Mouse (Mus musculus) kidney, adult 8-10 months (tissue): ENCODE measurements around the gene Crabp1.

Experiments used
- DNase-seq, 2 experiments: peaks; one replicate each; pipeline ENCODE4 v3.0.0; 2022

The Crabp1 gene

DNA sequence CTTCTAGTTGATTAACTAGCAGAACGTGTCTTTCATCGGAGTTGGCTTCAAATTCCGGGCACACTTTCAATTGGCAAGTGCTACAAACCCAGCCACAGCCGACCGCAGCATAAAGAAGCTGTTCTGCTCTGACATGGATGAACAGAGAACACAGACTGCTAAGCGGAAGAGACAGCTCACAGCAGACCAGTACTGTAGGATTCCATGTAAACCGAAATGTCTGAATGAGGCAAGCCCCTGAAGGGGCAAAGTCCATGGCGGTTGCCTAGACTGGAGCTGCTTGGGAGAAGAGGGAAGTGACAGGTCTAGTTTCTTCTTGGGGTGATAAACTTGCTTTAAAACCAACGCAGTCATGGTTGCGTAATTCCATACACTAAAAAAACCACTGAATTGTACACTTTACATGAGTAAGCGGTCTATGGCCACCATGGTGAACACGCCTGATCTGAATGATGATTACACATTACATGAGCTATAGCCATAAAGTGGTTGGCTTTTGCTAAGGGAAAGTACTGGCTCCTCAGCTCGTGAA lies 12.0 kb downstream of the Crabp1 start:
- DNase-seq: no peak

- no peak for DNase-seq
Observed at GRCm38 (mm10) chr9:54779280-54779679, 14.7 kb downstream of the Crabp1 start.

- DNase-seq: no peak
Observed at GRCm38 (mm10) chr9:54782504-54782903, 18.0 kb downstream of the Crabp1 start.

DNA sequence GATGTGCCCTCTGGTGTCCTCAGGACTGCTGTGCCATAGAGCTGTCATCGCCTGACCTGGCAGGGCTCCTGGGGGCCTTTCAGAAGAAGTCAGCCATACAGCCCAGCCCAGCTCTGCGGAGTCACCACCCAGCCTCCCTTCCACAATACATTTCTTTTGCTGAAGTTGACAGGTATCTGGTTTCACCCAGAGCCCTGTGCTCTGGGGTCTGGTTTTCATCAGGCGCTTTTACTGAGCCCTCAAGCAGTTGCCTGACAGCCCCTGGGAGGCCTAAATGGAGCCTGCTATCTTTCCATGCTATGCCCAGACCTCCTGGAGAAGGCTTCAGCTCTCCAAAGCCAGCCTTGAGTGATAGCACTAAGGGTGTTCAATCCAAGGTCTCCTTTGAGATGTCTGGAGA lies 19.5 kb downstream of the Crabp1 start:
- no peak for DNase-seq

DNA sequence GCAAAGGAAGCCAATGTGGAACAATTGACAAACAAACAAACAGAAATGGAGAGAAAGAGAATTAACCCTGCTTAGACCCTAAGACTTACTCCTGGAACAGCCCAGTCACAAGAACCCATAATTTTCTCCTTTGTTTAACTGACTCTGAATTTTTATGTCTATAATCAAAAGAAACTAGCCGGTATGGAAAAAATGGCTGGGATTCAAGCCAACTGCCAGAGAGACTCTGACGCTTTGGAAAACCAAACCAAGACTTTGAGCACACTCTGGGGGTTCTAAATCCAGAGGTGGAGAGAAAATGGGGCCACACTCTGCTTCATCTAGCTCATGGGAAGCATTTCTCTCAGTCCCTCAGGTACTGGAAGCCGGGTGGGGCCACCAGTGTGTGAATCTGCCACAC lies 20.7 kb downstream of the Crabp1 start:
- no peak for DNase-seq

DNA sequence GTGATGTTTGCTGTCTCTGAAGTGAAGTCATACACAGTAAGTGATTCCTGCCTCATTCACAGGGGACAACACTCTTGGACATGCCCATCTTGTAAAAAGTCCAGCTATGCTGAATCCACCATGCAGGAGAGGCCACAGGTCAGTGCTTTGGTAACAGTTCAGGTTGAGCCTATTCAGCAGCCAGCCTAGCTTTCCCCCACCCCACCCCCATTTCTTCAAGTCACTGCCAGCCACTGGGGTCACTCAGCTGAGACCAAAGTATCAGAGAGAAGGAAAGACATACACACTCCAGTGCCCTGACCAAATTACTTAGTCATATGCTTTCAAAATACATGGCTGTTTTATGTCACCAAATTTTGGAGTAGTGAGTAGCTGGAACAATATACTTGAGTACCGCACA lies 21.5 kb downstream of the Crabp1 start:
- peak; percentile 24 to 48 for DNase-seq

GRCm38 (mm10) chr9:54787760-54788159 lies 23.2 kb downstream of the Crabp1 start:
- no peak for DNase-seq

GRCm38 (mm10) chr9:54790271-54790670 lies 25.7 kb downstream of the Crabp1 start:
- DNase-seq: no peak

DNA sequence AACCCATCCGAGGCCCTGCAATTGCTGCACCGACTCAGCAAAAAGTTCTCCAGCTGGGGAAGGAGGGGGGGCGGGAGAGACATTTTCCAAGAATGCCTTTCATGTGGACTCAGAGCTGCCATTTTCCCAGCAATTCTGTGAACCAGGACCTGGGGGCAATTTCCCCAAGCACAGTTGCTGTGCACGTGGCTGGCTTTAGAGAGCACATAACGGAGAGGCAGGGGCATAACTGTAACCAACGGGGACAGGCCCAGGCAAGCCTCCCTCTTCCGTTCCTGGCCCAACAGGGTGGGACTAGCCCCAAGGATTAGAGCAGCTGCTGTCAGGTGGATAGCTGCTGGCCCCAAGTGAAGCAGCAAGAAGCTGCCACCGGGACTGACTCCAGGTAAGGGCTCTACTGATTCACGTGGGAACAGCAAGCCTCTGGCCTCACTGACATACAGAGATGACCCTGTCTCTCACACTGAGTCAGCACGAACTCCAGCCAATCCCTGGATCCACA lies 37.0 kb downstream of the Crabp1 start:
- DNase-seq: no peak

DNA sequence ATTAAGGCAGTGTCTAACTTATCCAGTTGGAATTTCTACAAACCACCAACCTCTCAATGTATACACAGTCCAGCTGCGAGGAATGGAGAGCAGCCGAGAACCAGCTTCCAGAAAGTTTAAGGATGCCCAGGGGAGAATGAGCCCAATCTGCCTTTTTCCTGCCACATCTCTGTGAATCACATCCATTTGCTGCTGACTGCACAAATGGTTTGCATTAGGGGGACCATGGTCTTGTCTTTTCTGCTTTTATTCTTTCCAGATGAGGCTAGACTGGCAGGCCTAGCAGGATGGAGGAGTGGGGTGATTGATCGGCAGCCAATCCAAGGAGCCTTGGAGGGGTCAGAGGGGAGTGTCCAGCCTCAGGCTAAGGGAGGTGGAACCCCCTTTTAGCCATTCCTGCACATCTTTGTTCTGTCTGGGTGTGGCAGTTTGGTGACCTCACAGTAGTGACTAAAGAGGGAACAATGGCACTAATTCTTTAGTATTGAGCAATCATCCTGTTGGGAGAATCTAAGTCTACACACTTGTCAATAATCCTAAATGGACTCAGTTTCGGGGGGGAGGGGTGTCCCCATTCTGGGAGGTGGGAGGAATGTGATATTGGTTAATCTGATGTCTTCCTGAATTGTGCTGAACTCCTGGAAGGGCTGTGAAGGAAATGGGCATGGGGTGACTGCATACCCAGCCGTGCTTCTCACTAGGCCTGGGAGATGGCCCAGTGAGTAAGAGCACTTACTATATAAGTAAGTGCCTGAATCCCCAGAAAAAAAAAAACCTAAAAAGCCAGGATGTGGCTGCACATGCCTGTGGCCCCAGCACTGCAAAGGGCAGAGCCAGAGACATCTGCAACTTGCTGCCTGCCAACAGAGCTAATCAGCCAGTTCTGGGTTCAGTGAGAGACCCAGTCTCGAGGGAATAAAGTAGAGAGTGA lies 38.5 kb downstream of the Crabp1 start:
- no peak for DNase-seq

DNA sequence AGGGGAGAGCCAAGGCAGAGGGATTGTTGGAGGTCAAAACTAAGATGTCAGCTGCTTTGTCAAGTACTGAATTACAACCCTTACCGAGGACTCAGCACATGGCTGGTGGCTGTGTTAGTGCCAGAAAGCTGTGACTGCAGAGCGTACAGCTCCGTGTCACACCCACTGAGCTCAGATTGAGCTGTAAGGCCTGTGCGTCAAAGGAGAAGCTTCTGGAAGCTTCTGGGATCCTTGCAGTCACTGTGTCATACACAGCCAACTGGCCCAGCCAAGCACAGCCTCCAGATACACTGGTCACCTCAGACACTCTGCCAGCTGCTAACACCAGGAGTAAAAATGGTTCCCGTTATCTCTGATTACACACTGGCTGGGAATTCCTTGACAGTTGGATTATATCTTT lies 39.8 kb downstream of the Crabp1 start:
- no peak for DNase-seq

DNA sequence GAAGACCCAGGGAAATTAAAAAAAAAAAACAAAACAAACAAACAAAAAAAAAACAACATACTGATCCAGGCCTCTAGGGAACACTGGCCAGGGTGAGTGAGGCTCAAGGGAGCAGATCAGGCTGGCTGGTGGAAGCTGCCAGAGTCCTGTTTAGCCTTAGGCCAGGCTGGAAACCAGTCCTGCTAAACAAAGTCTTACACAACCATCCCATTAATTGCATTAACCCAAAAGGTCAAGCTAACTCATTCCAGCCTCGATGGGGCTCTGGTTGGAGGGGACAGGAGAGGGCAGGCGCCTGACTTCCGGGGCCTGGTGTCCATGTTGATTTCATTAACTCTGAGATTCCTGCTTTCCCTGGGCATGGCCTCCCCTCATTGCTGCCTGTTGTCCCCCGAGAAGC lies 43.2 kb downstream of the Crabp1 start:
- peak in 1 of 2 experiments; percentile 12 for DNase-seq

GRCm38 (mm10) chr9:54809953-54810352 lies 45.4 kb downstream of the Crabp1 start:
- no peak for DNase-seq

DNA sequence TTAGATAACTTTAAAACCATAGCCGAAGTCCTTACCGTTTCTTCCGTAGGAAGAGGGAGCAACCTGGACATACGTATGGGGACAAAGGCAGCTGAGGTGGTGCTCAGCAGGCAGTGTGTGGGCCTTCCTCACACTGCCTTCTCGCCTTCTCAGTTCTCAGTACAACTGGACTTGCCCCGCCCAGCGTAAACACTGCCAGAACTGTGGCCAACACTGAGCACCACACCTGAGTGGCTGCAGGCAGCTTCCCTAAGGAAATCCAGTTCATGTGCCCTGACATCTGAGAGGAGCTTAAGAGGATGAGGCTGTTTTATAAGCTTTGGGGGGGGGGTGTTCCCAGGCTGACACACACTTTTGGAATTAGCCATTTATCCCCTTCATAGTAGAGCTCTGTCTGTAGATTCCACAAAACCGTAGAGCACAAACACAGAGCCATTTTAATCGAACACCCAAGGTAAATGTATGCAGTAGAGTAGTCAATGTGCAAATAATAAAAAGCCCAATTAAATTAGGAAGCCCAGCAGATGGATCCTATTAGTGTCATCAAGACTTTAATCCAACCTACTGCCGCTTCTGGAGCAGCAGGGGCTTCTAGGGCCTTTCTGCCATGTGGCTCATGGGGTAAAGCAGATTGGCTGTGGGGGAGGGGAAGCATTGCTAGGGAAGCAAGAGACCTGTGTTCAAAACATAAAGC lies 52.1 kb downstream of the Crabp1 start:
- DNase-seq: no peak

DNA sequence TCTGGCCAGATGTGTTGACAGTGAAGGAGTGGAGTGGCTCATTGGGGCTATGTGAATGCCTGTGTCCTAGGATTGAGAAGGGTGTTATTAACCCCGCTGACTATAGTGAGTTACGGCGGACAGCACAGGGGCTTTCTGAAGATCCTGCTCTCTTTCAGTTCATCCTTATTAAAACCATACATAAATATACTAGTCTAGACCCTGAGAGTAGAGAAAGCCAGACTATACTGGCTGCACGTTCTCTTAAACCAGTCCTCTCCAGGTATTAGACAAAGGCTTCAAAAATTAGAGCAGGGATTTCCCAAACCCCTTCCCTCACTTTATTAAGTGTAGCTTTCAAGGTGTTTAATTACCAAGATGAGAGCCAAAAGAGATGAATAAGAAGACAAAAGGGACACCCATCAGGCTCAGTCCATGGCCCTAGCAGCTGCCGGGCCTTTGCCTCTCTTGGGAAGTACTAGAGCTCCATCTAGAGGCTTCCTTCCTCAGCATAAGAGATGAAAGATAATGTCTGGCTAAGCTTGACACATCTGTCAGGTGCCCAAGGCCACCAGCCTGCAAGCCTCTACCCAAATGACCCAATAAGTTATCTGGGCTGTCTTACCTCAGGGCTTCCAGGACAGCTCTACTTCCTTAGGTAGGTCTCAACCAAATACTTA lies 57.0 kb downstream of the Crabp1 start:
- peak; percentile 34 to 43 for DNase-seq
